ENCODE assay signal across 8 mouse cellular contexts in genomic region chr17:29199151-29199800, GRCm38 (mm10). TPM values are rescaled to one million over a fixed set of nuclear protein-coding genes. Genes with fewer than 3 reads are reported as not detected.
DNase-seq lines count a peak whose midpoint lies in the region; ATAC-seq and TF ChIP-seq lines count a peak whose summit lies in the region.

No protein-coding gene starts in this region.

- H3K36me3 ChIP-seq in forebrain, postnatal 0 days (ENCODE audit: insufficient read depth), result no peaks in the 10 kb centered on the region
- no peaks in the 10 kb centered on the region for H3K36me3 ChIP-seq in limb, embryonic 15.5 days

- peak overlapping the region; percentile 78 for H3K27ac ChIP-seq in forebrain, postnatal 0 days (ENCODE audit: low read depth, low read length)
- peak overlapping the region; percentile 63 for H3K27ac ChIP-seq in limb, embryonic 15.5 days

- H3K9ac ChIP-seq in forebrain, postnatal 0 days, result peak overlapping the region; percentile 14; the same call in 1 of the 2 replicates
- H3K9ac ChIP-seq in limb, embryonic 15.5 days, result no peak overlapping the region

- no peak for TF ChIP-seq CTCF in forebrain, postnatal 0 days (IDR thresholded peaks at IDR 0.05; ENCODE audit: low read depth)

- no peaks in the 10 kb centered on the region for H3K27me3 ChIP-seq in forebrain, postnatal 0 days (ENCODE audit: insufficient read depth, low read length)
- no peaks in the 10 kb centered on the region for H3K27me3 ChIP-seq in limb, embryonic 15.5 days

- no peaks in the 10 kb centered on the region for H3K9me3 ChIP-seq in forebrain, postnatal 0 days (ENCODE audit: low read length)
- H3K9me3 ChIP-seq in limb, embryonic 15.5 days, result no peaks in the 10 kb centered on the region

- H3K4me1 ChIP-seq in forebrain, postnatal 0 days (ENCODE audit: insufficient read depth), result no peaks in the 10 kb centered on the region
- H3K4me1 ChIP-seq in limb, embryonic 15.5 days, result peaks cover 9% of the 10 kb centered on the region

- no peak for DNase-seq in frontal cortex, postnatal 10 days (ENCODE audit: low spot score in 2 of 2)
- peak; percentile 83 for DNase-seq in CD4-positive, CD25-positive, alpha-beta regulatory T cell, adult 2 months (ENCODE audit: low read depth, low spot score)
- DNase-seq in forebrain, postnatal 0 days, result no peak
- peak; percentile 69 for DNase-seq in thymus, postnatal 4 days
- no peak for DNase-seq in spleen, adult 18-20 months

- no peak overlapping the region for H3K4me2 ChIP-seq in forebrain, postnatal 0 days (ENCODE audit: low read depth)
- H3K4me2 ChIP-seq in limb, embryonic 15.5 days, result no peak overlapping the region

- peak; percentile 78 for ATAC-seq in frontal cortex, adult (ENCODE audit: low TSS enrichment)
- peak; percentile 81 for ATAC-seq in forebrain, postnatal 0 days
- ATAC-seq in limb, embryonic 15.5 days (ENCODE audit: insufficient number of reproducible peaks, low FRiP score, low TSS enrichment, low read depth), result peak; percentile 75
- no peak for ATAC-seq in megakaryocyte progenitor cell, adult 5-6 weeks (replicated peaks; ENCODE audit: poor library complexity)

- H3K4me3 ChIP-seq in forebrain, postnatal 0 days (ENCODE audit: low read depth, low read length), result no peak overlapping the region
- H3K4me3 ChIP-seq in limb, embryonic 15.5 days, result no peak overlapping the region

- WGBS in forebrain, postnatal 0 days, result 8% methylated on average over 9 of the region's 9 CpGs
- WGBS in limb, embryonic 15.5 days, result 14% methylated on average over 9 of the region's 9 CpGs

RNA-seq across cellular contexts. Expression of gene Cpne5, which starts 38.7 kb away (rescaled TPM):
- total RNA-seq in forebrain, postnatal 0 days (2014; rRNA removed), result 46.2 and 60.0 TPM in 2 replicates
- polyA plus RNA-seq in forebrain, postnatal 0 days (2015; fragmentation: Nextera tagmentation; extraction: Ambion mirVana), result 48.6 and 61.6 TPM in 2 replicates
- polyA plus RNA-seq in limb, embryonic 15.5 days (2015; fragmentation: Nextera tagmentation; extraction: Ambion mirVana), result 15.0 and 15.4 TPM in 2 replicates
- total RNA-seq in megakaryocyte progenitor cell, adult 5-6 weeks (2015), result 0.64 and 0.90 TPM in 2 replicates
- total RNA-seq in megakaryocyte progenitor cell, adult 5-6 weeks (2017), result 0.96 and 3.5 TPM in 2 replicates

Comparison
In these comparisons a context has a peak if more than half of its experiments do, and no peak if none do; other contexts are left out.
1. DNase-seq: peak in CD4-positive, CD25-positive, alpha-beta regulatory T cell, adult 2 months (single experiment) and thymus, postnatal 4 days (single experiment); none in frontal cortex, postnatal 10 days (0 of 2), forebrain, postnatal 0 days (single experiment) and spleen, adult 18-20 months (0 of 2).
2. RNA of gene Cpne5, which starts 38.7 kb away (total RNA-seq): 46.2 to 60.0 TPM in forebrain, postnatal 0 days; 0.64 to 3.5 TPM in megakaryocyte progenitor cell, adult 5-6 weeks; every median in the first group is over 10 times any median in the second.